Mouse (Mus musculus): ENCODE results near the gene Tcirg1.

Tcirg1 gene

DNA sequence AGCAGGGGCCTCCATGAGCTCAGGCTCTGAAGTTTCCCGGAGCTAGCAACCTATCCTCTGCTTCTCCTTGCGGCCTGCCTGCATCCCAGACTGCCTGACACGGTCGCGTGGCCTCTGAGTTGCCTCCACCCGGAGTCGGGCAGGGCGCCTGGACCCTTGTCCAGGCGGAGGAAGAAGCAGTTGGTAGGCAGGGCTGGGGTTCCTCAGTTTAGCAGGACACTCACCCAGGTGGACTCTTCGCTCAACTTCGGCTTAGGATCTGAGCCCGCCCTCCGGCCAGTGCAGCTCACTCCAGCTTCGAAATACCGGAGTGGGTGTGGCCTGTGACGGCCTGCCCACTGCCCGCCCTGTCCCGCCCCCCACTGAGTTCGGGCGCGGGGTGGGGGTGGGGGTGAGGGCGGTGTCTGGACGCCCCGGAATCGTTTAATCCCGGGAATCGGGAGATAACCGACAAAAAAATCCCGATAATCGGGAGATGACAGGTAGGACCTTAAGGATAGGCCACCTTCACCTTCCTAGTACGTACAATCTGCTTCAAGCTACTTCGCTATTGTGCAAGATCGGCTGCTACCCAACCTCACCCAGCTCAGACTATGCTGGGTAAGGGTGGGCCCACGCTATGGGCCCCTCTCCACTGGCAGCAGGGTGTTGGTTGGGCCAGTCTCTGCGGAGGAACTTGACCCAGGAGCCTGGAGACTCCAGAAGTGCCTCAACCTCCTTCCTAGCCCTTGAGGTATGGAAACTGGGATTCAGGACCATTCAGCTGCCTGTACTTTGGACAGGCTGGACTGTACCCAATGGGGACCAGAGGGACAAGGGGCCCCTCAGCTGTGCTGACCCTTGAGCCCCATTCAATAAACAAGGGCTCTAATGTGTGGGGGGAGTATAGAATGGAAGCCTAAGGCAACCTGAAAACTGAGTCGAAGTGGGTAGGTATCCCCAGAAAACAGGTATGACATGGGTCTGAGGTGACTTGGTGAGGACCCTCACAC lies at the start of gene Tcirg1:
Gene Tcirg1, minus strand, starts transcription at position 339 of the 992 bp plus-strand sequence.
- in situ Hi-C loops (cut with MboI, MseI) = no loop called here

DNA sequence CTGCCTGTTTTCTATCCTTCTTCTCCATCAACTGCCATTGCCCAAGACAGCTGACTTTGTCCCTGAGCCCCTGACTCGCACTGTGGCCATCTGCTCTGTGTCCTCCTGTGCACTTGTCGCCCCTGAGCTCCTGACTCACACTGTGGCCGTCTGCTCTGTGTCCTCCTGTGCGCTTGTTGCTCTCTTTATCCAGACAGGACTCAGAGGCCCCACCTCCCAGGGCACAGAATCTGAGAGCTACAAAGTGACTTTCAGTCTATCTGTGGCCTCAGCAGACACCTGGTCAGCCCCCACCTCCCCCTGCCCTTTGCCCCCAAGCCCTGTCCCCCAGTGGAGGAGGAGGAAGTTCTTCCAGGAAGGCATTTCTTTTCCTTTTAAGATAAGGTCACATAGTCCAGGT lies 48.9 kb upstream of the Tcirg1 start:
- in situ Hi-C loops (cut with MboI, MseI) = no loop called here

DNA sequence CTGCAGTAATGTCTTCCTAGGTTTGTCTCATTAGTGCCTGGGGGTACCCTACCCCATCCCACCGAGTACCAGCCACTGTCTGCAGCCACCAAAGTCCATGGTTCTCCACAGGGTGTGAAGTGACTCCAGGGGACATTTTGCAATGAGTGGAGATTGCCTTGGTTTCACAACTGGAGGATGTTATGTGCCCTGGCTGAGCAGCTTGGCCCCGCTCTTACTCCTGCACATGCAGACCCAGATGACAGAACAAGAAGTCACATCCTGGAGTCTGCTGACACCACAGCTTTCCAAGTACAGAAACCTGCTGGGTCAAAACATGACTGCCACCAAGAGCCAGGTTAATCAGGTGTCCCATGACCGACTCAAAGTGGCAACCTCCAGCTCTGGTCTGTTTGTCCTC lies 48.1 kb upstream of the Tcirg1 start:
- in situ Hi-C loops (cut with MboI, MseI) = no loop called here

DNA sequence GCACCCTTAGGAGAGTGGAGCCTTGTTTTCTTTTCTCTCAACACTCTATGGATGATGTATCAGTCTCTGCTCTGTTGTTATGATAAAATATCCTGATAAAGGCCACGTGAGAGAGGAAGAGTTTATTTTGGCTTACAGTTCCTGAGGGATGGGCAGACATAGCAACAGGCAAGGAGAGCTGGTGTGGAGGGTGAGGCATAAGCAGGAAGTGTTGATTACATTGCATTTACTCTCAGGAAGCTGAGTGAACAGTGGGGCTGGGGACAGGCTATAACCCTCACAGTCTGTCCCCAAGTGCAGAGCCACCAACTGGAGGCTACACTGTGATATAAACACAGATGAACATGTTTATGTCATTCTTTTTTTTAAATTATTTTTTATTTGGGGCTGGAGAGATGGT lies 45.2 kb upstream of the Tcirg1 start:
- in situ Hi-C loops (cut with MboI, MseI) = no loop called here

- in situ Hi-C loops (cut with MboI, MseI) = no loop called here
These were observed 44.5 kb upstream of the Tcirg1 start for GRCm38 (mm10) chr19:3951461-3951860.

- in situ Hi-C loops (cut with MboI, MseI) = no loop called here
These were observed 43.4 kb upstream of the Tcirg1 start for GRCm38 (mm10) chr19:3950331-3950730.

DNA sequence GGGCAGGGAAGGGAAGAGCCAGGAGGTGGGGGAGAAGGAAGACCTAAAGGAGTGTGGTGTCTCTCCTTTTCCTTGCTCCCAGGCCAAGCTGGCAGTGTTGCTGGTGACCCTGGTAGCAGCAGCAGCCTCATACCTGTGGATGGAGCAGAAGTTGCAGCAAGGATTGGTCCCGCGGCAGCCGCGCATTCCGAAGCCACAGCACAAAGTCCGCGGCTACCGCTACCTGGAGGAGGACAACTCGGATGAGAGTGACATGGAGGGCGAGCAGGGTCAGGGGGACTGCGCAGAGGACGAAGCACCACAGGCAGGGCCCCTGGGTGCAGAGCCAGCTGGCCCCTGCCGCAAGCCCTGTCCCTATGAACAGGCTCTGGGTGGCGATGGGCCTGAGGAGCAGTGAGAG lies 41.6 kb upstream of the Tcirg1 start:
- in situ Hi-C loops (cut with MboI, MseI) = no loop called here

GRCm38 (mm10) chr19:3947813-3948212 lies 40.9 kb upstream of the Tcirg1 start:
- in situ Hi-C loops (cut with MboI, MseI) = no loop called here

DNA sequence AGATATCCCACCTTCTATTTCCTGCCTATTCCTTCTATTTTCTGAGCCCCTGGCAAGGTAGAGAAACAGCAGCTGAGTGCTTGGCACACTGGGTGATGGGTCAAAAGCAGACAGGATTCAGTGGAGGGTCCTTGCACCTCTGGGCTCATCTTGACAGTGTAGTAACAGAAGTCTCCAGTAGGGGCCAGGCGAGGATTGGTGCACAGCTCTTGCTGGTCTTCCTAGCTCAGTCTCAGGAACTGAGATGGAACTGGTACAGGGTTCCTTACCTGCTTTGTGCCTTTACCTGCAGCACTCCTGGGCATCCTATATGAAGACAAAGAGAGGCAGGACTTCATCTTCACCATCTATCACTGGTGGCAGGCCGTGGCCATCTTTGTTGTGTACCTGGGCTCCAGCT lies 39.8 kb upstream of the Tcirg1 start:
- in situ Hi-C loops (cut with MboI, MseI) = no loop called here

- in situ Hi-C loops (cut with MboI, MseI) = no loop called here
These were observed 39.1 kb upstream of the Tcirg1 start for GRCm38 (mm10) chr19:3945872-3946564.

DNA sequence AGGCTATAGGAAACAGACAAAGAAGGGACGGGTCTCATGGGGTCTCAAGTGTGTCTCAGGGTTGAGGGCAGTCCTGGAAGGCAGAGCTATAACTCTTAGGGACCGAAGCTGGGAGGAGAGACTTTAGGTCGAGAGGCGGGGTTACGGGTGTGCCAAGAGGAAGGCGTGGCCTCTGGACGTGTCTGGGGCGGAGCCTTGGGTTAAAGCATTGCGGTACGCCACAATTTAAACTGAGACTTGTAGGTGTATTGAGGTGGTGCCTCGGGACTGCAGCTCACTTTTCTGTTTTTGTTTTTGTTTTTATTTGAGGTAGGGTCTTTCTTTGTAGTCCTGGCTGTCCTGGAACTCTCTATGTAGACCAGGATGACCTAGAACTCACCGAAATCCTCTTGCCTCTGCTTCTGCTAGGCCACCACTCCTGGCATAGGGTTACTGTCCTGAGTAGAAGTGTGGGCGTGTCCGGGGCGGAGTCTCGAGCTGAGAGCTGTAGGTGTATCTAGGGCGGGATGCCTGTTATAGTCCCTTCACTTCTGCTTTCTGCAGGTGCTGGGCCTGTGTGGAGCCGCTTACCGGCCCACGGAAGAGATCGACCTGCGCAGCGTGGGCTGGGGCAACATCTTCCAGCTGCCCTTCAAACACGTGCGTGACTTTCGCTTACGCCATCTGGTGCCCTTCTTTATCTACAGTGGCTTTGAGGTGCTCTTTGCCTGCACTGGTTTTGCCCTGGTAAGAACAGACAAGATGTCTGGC lies 36.2 kb upstream of the Tcirg1 start:
- in situ Hi-C loops (cut with MboI, MseI) = loop anchor here in 1 of 2 experiments (5.0 kb wide), 1 partner anchor 39 kb away; no protein-coding TSS in a partner anchor

DNA sequence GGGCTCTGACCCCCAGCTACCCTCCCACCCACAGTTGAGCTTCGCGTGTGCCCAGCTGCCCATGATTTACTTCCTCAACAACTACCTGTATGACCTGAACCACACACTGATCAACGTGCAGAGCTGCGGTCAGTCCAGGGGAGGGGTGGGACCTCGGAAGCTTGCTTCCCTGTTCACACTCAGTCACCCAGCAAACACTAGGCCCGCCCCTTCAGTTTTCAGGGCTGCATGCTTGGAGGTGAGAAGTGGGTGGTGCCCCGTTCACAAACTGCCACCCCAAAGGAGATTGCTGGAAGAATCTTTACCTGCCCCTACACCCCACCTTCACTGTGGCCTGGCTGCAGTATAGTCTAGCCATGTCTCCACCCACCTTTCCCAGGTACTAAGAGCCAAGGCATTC lies 35.4 kb upstream of the Tcirg1 start:
- in situ Hi-C loops (cut with MboI, MseI) = loop anchor here in 1 of 2 experiments (5.0 kb wide), 1 partner anchor 40 kb away; no protein-coding TSS in a partner anchor

GRCm38 (mm10) chr19:3935896-3936850 lies 29.2 kb upstream of the Tcirg1 start:
- in situ Hi-C loops (cut with MboI, MseI) = no loop called here

- in situ Hi-C loops (cut with MboI, MseI) = no loop called here
These were observed 28.3 kb upstream of the Tcirg1 start, which contains the start of gene Unc93b1 for GRCm38 (mm10) chr19:3935032-3935895. TSS of gene Unc93b1 (plus strand) at chr19:3935186.

DNA sequence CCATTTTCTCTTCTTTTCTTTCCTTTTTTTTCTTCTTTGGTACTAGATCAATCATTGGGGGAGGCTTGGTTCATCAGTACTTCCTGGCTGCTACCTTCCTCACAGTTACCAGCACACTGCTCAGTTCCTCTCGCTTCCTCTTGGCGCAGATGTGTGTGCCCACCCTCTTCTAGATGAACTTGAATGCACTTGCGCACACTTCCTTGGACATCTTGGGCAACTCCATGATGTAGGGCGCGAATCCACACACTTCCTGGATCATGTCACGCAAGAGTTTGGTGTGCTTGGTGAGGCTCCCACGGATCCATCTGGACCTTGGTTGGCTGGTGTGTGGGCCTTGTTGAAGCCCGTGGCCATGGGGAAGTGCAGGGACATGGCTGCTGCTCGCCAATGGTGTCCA lies 24.8 kb upstream of the Tcirg1 start:
- in situ Hi-C loops (cut with MboI, MseI) = no loop called here

- in situ Hi-C loops (cut with MboI, MseI) = no loop called here
These were observed 23.5 kb upstream of the Tcirg1 start for GRCm38 (mm10) chr19:3930262-3931057.

- in situ Hi-C loops (cut with MboI, MseI) = no loop called here
These were observed 22.4 kb upstream of the Tcirg1 start, which contains the start of gene Aldh3b1 for GRCm38 (mm10) chr19:3929211-3929941. TSS of gene Aldh3b1 (minus strand) at chr19:3929808.

GRCm38 (mm10) chr19:3928779-3929178 lies 21.8 kb upstream of the Tcirg1 start:
- in situ Hi-C loops (cut with MboI, MseI) = no loop called here

Measured in T-helper 17 cell (primary cell).